Mouse (Mus musculus) frontal cortex, postnatal 10 days (tissue): ENCODE measurements around the gene Cfap97.
A peak's percentile ranks its signal among the peaks of the same experiment; 100 is the strongest.
"Not testable (repeated sequence)": the region's sequence is repeated elsewhere in the genome, so short reads cannot be mapped to it uniquely, and the experiment has no call there.

ENCODE experiments used
- DNase-seq, 2 experiments: peaks; one replicate each; pipeline ENCODE4 v3.0.0; 2022; ENCODE audit warnings: low spot score in 2 of 2, mixed read lengths in 1 of 2

Gene Cfap97

DNA sequence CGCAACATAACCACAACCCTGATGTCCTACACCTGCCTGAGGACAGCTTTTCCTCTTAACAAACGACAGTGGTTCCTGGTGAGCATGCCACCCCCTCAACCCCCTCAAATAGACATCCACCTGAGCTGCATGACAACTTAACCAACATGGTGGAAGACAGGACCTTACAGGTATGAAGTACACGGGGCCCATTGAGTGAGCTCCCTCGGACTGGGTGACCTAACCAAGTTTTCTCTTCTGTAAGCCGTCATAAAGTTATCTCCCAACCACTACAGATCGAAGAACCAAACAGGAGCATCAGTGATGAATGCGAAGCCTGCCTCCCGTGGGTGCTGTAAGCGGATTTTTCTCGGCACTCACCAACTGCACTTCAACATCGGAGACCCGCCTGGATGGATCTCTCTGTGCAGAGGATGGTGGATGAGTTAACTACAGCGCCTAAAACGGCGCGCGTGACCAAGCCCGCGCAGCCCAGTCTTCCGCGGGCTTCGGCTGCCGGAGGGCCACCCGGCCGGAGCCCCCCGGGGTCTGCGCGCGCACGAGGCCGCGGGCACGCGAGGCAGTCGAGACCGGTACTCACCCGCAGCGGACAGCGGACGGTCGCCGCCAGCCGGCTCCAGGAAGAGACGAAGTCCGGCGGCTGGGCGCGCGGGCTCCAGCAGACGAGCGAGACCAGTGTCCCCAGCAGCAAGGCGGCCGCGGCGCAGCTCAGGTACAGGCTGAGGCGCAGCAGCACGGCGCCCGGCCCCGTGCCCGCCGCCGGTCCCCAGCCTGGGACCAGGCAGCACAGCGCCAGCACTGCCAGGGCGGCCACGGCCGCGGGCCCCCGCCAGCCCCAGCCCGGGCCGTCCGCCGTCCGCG, at the start of gene Cfap97:
Cfap97 (plus strand) TSS at position 570 of the 861 bp plus-strand sequence.
- DNase-seq = peak in 1 of 2 experiments; percentile 52

DNA sequence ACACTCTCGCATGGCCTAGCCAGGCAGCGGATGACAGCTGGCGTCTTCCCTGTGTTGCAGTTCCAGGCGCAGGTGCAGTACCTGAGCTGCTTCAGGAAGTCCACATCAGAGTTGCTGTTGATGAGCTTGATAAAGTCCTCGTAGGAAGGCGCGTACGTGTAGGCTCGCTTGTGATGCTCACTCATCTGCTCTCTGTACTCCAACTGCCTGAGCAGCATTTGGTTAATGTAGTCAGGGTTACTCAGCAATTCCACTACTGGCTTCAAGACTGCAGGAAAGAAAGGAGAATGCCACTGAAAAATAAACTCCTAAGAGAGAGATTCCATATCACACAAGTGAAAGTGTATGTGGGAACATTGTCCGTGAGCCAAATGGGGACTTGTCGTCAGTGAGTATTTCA, 48.1 kb upstream of the Cfap97 start:
- no peak for DNase-seq

DNA sequence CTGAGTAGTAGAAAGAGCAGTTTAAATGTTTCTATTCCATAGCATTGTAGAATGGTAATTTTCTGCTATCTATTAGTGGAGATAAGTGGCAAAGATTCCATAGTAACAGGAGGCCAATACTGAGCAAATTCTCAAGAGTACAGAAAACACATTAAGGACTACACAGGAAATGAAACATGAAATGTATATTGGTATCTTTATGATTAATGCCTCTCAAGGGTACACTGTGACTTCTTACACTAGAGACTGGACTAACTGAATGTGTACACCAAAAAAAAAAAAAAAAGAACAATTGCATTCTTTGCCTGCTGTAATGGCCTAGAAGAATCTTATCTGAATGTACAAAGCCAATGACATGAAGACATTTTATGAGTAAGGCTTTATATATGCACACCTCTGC, 43.9 kb upstream of the Cfap97 start:
- no peak for DNase-seq

DNA sequence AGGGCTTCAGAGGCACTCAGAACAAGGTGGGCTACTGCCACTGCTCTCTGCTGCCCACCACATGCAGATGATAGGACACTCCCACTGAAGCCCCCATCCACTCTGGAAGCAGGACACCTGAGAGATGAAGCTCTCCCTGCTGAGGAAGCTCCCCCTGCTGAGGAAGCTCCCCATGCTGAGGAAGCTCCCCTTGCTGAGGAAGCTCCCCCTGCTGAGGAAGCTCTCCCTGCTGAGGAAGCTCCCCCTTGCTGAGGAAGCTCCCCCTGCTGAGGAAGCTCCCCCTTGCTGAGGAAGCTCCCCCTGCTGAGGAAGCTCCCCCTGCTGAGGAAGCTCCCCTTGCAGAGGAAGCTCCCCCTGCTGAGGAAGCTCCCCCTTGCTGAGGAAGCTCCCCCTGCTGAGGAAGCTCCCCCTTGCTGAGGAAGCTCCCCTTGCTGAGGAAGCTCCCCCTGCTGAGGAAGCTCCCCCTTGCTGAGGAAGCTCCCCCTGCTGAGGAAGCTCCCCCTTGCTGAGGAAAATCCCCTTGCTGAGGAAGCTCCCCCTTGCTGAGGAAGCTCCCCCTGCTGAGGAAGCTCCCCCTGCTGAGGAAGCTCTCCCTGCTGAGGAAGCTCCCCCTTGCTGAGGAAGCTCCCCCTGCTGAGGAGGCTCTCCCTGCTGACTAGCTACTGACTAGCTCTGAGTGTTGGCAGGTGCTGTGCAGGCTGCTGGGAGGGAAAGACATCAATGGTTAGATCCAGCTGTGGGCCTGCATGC, 38.0 kb upstream of the Cfap97 start:
- DNase-seq = not testable (repeated sequence)

DNA sequence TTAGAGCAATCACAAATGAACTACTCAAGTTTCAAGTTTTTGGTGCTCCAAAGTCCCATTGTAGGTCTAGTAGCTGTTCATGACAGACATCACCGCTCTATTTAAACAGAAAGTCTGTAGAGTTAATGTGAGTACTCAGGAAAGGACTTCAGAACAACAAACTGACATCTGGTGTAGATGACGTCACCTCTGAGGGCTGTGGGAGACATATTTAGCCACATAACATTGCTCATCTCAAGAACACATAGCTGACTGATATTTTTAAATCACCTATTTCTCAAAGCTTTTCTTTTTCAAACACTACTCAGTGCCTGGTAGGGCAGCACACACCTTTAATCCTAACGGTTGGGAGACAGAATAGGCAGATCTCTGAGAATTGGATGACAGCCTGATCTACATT, 34.4 kb upstream of the Cfap97 start:
- no peak for DNase-seq

DNA sequence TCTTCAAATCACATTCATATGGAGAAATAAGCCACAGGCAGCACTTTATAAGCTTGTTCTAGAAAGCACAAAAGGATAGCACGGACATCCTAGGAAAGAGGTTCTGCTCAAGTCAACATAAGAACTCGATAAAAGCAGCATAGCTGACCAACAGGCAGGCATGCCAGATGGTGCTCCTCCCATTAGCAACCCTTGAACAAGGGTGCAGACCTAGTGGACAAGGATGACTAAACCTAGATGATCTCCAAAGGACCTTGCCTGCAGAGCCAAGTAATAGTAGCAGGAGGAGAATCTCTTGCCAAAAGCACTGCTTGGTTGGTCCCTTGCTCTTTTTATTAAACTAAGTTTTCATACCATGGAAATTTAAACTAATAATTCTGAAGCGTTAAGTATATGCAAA, 32.4 kb upstream of the Cfap97 start:
- no peak for DNase-seq

DNA sequence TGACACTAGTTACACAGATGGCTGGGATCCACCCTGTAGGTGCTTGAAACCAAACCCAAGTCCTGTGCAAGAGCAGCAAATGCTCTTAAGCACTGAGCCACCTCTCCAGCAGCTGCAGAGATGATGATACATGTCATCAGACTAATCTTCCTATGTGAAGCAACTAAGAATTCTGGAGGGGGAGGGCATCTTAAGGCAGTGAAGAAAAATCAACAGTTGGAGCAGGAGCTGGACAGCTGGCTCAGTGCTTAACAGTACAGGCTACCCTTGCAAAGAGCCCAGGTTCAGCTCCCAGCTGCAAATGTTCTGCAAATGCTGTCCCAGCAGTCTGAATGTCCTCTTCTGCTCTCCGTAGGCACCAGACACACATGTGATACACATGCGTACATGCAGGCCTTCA, 29.1 kb upstream of the Cfap97 start:
- DNase-seq = no peak

DNA sequence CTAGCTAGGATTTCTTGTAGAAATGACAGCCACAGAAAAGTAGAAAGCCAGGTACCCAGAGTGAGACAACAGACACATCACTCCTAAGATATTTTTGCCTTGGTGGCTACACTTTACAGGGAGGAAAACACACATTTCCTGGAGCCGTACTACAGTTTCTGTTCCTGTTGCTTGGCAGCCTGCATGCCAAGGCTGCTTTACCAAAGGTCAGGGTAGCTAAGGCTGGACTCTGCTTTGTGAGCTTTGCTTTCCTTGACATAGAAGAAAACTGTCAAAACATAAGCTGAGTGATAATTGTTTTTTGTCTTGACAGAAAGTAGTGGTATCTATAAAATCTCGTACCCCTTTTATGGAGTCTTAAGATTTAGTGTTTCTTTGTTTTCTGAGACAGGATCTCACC, 21.1 kb upstream of the Cfap97 start:
- no peak for DNase-seq

DNA sequence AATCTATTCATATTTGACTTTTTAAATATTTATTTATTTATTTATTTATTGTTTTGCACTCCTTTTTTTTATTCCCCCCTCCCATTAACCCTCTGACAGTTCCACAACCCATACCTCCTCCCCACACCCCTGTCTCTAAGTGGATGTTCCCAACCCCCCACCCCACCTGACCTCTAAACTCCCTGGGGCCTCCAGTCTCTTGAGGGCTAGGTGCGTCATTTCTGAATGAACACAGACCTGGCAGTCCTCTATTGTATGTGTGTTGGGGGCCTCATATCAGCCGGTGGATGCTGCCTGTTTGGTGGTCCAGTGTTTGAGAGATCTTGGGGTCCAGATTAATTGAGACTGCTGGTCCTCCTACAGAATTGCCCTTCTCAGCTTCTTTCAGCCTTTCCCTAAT, 16.0 kb upstream of the Cfap97 start:
- DNase-seq = not testable (repeated sequence)

DNA sequence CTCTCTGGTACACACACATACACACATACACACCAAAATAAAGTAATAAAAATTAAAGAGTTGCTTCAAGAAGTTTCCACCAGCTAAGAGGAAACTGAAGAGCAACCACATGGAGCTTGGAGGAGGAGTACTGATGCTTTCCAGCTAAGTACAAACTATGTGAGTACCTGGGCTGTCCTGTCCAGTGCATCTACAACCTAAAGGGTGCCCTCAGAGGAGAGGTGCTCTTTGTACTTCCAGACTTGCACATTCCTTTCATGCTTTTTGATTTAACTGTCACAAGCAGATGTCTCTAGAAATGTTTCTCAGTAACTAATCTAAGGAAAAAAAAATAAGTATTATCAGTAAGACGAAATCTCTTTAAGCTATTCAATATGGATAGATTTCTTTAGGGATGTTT, 14.2 kb upstream of the Cfap97 start:
- no peak for DNase-seq

DNA sequence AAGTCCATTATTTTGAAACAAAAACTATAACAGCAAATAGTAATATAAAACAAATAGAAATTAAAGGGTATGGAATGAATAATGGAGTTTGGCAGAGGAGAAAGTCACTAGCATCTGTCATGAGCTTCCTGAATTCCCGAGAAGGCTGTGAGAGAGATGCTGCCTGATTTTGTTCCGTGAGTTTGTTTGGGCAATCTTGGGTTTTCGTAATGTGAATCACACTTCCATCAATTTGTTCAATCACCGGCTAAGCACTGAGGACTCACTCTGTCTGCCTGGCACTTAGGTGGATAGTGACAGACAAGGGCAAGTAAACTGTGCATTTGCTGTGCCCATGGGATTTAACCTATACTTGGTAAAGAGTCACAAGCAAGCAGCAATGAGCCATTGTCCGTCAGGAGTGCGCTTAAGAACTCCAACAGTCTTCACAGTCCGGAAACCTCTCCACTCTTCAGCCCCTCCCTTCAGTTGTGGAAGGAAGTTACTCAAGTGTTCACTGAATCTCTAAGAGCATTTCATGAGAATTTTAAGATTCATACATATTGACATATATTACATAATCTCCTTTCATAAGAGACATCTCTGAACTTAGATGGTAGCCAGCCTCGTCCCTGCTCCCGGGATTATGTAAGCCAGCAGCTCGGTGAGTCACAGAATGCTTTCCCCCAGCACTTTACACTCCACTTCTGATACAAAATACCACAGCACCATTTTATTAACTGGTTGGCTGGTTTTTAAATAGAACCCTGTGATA, 13.6 kb upstream of the Cfap97 start:
- no peak for DNase-seq

DNA sequence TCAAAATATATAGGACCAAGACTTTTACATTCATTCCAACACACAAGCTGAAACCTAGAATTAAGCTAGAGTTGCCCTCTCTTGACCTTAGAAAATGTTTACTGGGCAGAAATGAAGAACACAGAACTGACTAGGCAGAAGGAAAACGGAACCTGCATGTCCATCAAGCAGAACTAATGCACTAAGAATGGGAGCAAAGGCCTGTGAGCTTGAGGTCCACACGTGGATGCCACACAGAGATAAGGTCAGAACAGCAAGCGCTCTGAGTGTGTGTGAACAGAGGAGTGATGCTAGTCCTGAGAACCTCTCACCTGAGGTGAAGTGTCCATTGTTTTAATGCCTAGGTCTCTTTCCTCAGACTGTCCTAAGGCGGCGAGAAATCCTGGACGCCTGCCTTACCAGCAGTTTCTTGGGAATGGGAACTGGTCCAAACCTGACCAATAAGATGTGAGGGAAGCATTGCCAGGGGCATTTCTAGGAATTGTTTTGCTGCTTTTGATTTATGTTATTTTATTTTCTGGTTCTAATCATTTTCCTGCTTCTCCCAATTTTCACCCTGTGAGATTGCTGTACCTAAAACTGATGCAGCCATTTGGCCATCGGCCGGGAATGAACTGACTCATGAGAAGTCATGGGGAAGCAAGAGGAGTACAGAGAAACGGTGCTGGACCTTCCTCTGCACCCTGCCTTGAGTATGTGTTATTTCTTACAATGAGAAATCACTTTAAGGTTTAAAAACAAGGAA, 11.0 kb upstream of the Cfap97 start:
- no peak for DNase-seq

DNA sequence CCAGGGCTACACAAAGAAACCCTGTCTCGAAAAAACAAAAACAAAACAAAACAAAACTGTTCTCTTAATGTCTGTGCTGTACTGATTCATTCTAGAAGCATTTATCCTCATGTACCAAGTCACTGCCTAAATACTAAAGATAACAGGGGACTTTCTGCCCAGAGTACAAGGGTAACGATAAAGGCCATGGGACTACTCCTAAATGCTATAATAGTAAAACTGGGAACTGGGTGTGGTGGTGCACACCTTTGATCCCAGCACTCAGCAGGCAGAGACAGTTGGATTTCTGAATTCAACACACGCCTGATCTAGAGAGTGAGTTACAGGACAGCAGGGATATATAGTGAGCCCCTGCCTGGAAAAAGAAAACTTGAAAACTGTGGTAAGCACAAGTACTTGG, 9.9 kb upstream of the Cfap97 start:
- DNase-seq = no peak

DNA sequence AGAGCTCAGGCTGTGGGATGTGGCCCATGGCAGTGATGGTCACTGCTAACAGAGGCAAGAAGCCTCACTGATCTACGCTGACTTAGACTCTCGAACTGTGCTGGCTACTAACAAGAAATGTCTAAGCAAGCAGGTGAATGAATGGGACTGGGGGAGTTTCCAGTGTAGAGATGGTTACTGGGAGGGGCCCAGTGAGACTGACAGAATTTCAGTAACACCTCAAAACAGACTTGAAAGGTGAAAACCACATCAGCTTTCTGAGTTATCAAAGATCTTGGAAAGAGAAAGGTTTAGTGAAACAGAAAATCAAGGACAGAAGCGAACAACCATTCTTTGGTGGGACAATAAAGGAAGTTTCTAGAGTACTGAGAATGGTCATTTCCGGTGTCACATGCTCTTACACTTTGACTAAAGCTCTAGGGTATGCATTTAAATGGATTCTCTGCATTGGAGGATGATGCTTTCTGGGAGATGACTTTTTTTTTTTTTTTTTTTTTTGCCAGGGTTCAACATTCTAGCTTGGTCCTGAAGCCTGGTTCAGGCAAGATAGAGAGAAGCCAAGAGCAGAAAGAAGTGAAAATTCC, 9.0 kb upstream of the Cfap97 start:
- no peak for DNase-seq

DNA sequence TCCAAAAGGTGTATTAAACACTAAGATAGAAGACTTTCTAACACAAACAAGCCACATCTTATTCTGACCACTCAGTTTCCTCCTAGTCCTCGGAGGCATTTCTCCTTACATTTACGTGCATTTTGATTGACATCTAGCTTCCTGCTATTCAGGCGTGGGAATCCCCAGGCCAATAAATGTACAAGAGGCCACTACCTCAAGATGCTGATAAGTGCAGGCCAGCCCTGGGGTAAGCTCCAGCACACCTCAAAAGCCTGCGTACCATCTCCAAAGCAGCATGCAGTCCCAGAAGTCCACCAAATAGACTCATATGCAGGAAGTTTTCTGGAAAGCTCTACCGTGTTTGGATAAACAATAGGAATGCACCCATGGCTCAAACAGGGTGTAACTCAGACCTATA, 8.1 kb upstream of the Cfap97 start:
- no peak for DNase-seq

DNA sequence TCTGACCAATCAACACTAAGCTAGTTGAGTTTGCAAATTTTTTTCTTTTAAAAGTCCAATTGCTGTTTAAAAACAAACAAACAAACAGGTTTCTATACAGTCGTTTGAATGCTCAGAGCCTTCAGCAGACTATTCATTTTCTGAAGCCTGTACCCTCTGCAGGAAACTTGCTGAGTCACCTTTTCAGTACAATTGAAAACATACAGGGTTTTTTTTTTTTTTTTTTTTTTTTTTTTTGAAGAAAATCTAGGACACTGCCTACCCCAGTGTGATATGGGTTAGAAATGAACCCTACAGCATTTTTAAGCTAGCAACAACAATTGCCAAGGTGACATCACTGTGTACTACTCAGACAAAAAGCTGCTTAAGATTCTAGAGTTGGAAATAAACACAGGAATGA, 7.6 kb upstream of the Cfap97 start:
- DNase-seq = no peak

DNA sequence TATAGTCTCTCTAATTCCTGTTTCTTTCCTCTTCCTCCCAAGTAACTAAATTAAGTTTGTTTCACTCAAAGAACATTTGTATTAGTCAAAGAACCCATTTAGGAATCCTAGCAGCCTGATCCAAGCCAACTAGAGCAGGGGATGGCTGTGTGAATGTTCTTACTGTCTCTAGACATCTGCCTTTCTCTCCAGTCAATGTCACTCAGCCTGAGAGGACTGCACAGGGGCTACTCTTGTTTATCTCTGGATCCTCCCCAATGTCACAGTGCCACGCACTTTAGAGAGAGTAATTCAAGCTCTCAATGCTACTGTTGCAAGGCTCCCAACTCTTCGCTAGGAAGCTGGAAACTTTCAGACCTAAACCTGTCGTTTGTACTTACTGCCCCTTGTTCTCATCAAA, 5.4 kb upstream of the Cfap97 start:
- no peak for DNase-seq

DNA sequence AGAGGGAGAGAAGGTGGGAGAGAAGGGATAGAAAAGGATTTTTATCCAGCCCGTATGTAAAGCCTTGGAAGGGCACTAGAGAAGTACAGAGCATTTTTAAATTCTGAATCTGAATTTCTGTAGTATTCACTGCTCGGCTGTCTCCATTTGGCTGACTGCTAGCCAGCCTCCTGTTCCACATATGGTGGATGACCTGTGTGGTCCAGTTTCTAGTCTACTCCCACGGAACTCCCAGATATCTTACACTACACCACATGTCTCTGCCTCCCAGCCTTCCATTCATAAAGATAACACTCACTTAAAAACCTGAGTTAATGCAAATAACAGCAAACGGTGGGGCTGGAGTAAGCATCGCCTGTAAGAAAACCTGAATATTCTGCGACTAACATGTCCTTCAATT, 2.3 kb upstream of the Cfap97 start:
- no peak for DNase-seq

DNA sequence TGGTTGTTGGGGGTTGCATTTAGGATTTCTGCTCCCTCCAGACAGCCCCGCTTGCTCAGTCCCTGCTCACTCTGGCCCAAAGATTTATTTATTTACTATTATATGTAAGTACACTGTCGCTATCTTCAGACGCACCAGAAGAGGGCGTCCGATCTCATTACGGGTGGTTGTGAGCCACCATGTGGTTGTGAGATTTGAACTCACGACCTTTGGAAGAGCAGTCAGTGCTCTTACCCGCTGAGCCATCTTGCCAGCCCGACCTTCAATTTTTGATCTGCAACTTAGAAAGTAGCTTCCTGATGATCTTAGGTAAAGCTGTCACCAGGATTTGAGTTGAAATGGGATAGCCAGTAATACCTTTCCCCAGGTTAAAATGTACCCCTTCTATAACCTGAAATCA, 1.8 kb upstream of the Cfap97 start:
- DNase-seq = no peak

DNA sequence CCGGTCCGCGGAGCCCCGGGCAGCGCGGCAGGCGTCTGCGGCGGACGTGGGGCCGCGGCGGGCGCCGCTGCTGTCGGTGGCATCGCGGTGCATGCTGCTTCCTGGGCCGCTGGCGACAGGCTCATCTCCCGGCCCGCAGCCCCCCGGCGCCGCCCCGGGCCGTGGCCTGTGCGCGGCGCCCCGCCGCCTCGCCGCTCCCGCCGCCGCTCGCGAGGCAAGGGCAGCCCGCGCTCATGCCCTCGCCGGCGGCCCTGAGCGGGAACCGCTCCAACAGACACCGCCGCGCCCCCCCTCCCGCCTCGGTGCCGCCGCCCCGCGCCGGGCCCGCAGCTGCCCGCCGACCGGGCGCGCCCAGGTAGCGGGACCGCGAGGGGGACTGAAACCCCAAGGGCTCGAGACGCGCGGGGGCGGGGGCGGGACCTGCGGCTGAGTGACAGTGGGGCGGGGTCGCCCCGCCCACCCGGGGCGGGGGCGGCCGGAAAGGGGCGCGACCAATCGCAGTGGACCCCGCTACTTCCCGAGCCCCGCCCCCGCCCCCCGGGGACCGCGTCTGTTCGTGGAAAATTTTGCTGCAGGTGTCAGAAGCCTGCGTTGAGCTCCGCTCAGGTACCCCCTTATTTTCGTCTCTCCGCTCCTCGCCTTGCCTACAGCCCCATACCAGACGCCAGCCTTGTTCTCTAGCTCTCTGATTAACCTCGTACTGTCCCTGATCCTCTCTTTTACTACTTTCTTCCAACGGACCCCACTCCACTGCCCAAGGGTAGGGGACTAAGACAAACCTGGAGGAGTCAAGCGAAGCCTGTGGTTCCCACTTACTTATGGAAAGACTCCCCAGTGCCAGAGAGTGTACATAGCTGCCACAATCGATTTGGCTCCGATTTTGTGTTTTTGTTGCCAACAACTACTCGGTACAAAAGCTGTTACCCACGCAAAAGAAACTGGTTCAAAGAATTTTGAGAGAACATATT, 777 bp downstream of the Cfap97 start, which contains the start of gene Snx25:
Snx25 (minus strand) TSS at position 96 of the 968 bp plus-strand sequence.
- peak; percentile 76 to 81 for DNase-seq
